Mouse (Mus musculus): ENCODE results near the gene Hist2h3b.
"Not testable (repeated sequence)": the region's sequence is repeated elsewhere in the genome, so short reads cannot be mapped to it uniquely, and the experiment has no call there.

The Hist2h3b gene

GRCm38 (mm10) chr3:96238954-96239793, 29.3 kb upstream of the Hist2h3b start, which contains the start of gene Hist2h3c2:
Gene Hist2h3c2 (minus strand): TSS chr3:96239127.
- DNase-seq (ENCODE audit: low spot score in 2 of 2): peak; percentile 46 to 61

GRCm38 (mm10) chr3:96239949-96240798, 28.3 kb upstream of the Hist2h3b start, which contains the start of gene Hist2h2aa2:
Gene Hist2h2aa2 (minus strand): TSS chr3:96240276.
- DNase-seq (ENCODE audit: low spot score in 2 of 2): peak; percentile 97

GRCm38 (mm10) chr3:96240799-96241197, 27.7 kb upstream of the Hist2h3b start:
- DNase-seq (ENCODE audit: low spot score in 2 of 2): no peak

- DNase-seq (ENCODE audit: low spot score in 2 of 2): peak; percentile 28 to 53
Observed at GRCm38 (mm10) chr3:96243921-96244572, 24.4 kb upstream of the Hist2h3b start.

- DNase-seq (ENCODE audit: low spot score in 2 of 2): peak; percentile 91 to 93
Observed at GRCm38 (mm10) chr3:96245003-96245886, 23.2 kb upstream of the Hist2h3b start, which contains the start of gene Hist2h2aa1. Gene Hist2h2aa1 (plus strand): TSS chr3:96245497.

GRCm38 (mm10) chr3:96246018-96246417, 22.4 kb upstream of the Hist2h3b start:
- not testable (repeated sequence) for DNase-seq (ENCODE audit: low spot score in 2 of 2)

- DNase-seq (ENCODE audit: low spot score in 2 of 2): not testable (repeated sequence)
Observed at GRCm38 (mm10) chr3:96246427-96246856, 22.0 kb upstream of the Hist2h3b start, which contains the start of gene Hist2h3c1. Gene Hist2h3c1 (plus strand): TSS chr3:96246685.

GRCm38 (mm10) chr3:96247356-96248140, 20.9 kb upstream of the Hist2h3b start:
- DNase-seq (ENCODE audit: low spot score in 2 of 2): no peak

- DNase-seq (ENCODE audit: low spot score in 2 of 2): no peak
Observed at GRCm38 (mm10) chr3:96248141-96249033, 20.1 kb upstream of the Hist2h3b start.

- DNase-seq (ENCODE audit: low spot score in 2 of 2): no peak
Observed at GRCm38 (mm10) chr3:96249034-96249345, 19.5 kb upstream of the Hist2h3b start.

GRCm38 (mm10) chr3:96250890-96251289, 17.6 kb upstream of the Hist2h3b start:
- DNase-seq (ENCODE audit: low spot score in 2 of 2): no peak

GRCm38 (mm10) chr3:96251787-96252186, 16.7 kb upstream of the Hist2h3b start:
- DNase-seq (ENCODE audit: low spot score in 2 of 2): no peak

- DNase-seq (ENCODE audit: low spot score in 2 of 2): no peak
Observed at GRCm38 (mm10) chr3:96254683-96255355, 13.6 kb upstream of the Hist2h3b start.

- no peak for DNase-seq (ENCODE audit: low spot score in 2 of 2)
Observed at GRCm38 (mm10) chr3:96255926-96256593, 12.4 kb upstream of the Hist2h3b start.

- no peak for DNase-seq (ENCODE audit: low spot score in 2 of 2)
Observed at GRCm38 (mm10) chr3:96257190-96257589, 11.3 kb upstream of the Hist2h3b start.

- no peak for DNase-seq (ENCODE audit: low spot score in 2 of 2)
Observed at GRCm38 (mm10) chr3:96260220-96260619, 8.2 kb upstream of the Hist2h3b start.

GRCm38 (mm10) chr3:96261623-96262022, 6.8 kb upstream of the Hist2h3b start:
- no peak for DNase-seq (ENCODE audit: low spot score in 2 of 2)

All from heart, adult 9 months (tissue).